Mouse (Mus musculus) inflammation-experienced regulatory T-cells, adult 6 months (primary cell): Measurements from ENCODE around the gene Olfr644. TPM values are rescaled to one million over a fixed set of nuclear protein-coding genes. Genes with fewer than 3 reads are reported as not detected.

Experiments used
- ATAC-seq: one replicate; pipeline ENCODE4 v1.8.0; 2017
- polyA plus RNA-seq, 3 experiments: library from polyadenylated mRNA; unstranded; fragments of 100-300 nt; shearing (Covaris generic); gene quantifications; one replicate each; pipeline ENCODE4 v1.2.1; 2017

The Olfr644 gene
- polyA plus RNA-seq: not detected

DNA sequence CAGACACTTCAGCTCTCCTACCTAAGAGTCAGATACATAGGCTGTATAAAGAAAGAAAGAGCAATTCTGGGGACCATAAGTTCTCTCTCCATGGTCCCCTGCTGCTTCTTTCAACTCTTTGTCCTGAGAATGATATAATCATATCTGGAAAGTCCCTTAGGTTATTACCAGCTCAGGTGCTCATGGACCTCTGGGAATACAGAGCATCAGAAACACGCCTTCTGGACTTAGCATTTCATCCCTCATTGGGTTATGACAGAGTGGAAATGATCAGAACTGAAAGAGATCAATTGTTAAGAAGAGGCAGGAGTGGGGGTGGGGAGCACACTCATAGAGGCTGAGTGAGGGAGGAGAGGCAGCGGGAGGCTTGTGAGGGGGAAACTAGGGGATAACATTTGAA, at the start of gene Olfr644:
TSS of gene Olfr644 (minus strand) at position 101 of the 400 bp plus-strand sequence.
- no peak for ATAC-seq

DNA sequence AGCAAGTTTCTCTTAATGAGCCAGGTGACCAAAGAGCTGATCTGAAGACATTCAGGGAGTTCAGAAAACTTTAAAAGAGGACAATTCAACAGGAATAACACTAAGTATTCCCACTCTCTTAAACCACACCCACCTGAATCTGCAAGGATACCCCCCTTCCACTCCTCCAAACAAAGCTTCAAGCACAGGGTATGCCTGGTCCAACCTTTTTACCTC, 33.0 kb upstream of the Olfr644 start, which contains the start of gene Olfr646:
TSS of gene Olfr646 (plus strand) at position 117 of the 216 bp plus-strand sequence.
- ATAC-seq: no peak

DNA sequence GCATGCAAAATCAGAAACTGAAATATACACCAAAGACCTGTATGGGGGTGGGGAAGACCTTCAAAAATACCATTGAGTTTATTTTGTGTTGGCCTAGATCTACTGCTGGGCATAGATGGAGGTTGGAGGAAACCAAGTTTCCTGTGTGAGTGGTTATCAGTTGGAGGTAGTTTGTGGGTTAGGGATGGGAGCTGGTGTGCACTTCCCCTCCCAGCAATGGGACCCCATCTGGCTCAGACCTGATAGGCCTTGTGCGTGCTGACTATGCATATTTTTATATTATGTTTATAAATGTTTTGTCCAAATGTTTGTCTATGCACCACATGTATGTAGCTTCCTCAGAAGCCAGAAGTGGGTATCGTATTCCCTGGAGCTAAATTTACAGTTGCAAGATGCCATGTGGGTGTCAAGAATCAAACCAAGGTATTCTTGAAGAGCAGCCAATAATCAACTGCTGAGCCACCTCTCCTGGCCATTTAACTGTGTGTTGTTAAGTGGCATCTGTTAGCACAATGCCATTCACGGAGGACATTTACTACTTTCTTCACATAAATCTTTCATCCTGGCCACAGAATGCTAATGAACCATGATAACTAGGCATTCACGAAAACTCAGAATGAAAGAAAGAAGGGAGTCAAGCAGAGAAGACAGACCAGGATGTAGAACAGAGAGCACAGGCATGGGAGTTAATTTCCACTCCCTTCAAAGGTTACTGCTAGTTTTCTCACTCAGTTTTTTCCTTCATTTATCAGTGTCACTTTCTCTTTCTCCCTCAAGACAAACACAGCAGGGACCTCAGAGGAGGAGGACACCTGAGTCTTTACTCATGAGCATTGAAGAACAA, 32.5 kb upstream of the Olfr644 start:
- no peak for ATAC-seq

- no peak for ATAC-seq
Measured at GRCm38 (mm10) chr7:104085365-104085764, 13.7 kb upstream of the Olfr644 start, which contains the start of gene Olfr645. Olfr645 (minus strand) TSS chr7:104085465.

DNA sequence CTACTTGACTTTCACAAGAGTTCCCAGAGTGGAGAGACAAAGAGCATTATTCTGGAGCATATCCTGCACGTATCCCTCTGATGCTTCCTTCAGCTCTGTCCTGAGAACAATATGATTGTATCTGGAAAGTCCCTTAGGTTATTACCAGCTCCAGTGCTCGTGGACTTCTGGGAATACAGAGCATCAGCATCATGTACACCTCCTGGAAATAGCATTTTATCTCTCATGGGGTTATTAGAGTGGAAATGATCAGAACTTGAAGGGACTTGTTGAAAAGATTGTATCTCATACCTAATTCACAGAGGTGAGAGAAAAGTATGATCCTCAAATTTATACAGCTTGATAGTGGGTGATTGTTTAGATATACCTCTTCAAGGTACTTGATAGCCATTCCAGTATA, 10.3 kb downstream of the Olfr644 start, which contains the start of gene 4930516K23Rik:
TSS of gene 4930516K23Rik (minus strand) at position 101 of the 400 bp plus-strand sequence.
- ATAC-seq: no peak

DNA sequence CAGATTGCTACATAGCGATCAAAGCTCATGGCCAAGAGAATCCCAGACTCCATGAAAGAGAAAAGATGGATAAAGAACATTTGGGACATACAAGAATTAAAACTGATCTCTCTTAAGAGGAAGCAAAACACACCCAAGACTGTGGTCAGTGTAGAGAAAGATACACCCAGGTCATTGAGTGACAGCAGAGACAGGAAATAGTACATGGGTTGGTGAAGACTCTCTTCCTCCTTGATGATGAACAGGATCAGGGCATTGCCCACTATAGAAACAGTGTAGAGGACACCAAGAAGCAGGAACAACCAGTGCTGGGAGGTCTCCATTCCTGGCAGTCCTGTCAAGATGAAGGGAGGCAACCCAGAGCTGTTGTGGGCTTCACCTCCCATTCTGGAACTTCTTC, 12.5 kb downstream of the Olfr644 start:
- ATAC-seq: no peak

GRCm38 (mm10) chr7:104052566-104052965, 19.1 kb downstream of the Olfr644 start, which contains the start of gene Olfr642:
Olfr642 (minus strand) TSS chr7:104052666.
- ATAC-seq: no peak

- ATAC-seq: no peak
Measured at GRCm38 (mm10) chr7:104050745-104051144, 20.9 kb downstream of the Olfr644 start.

GRCm38 (mm10) chr7:104035145-104035544, 36.5 kb downstream of the Olfr644 start, which contains the start of gene Olfr641:
Olfr641 (plus strand) TSS chr7:104035445.
- ATAC-seq: no peak

- no peak for ATAC-seq
Measured at GRCm38 (mm10) chr7:104026978-104027377, 44.7 kb downstream of the Olfr644 start.

- no peak for ATAC-seq
Measured at GRCm38 (mm10) chr7:104025473-104025872, 46.2 kb downstream of the Olfr644 start, which contains the start of gene Olfr640. Olfr640 (minus strand) TSS chr7:104025573.

- no peak for ATAC-seq
Measured at GRCm38 (mm10) chr7:104021651-104022050, 50.0 kb downstream of the Olfr644 start.

GRCm38 (mm10) chr7:104018953-104019352, 52.7 kb downstream of the Olfr644 start:
- ATAC-seq: no peak

DNA sequence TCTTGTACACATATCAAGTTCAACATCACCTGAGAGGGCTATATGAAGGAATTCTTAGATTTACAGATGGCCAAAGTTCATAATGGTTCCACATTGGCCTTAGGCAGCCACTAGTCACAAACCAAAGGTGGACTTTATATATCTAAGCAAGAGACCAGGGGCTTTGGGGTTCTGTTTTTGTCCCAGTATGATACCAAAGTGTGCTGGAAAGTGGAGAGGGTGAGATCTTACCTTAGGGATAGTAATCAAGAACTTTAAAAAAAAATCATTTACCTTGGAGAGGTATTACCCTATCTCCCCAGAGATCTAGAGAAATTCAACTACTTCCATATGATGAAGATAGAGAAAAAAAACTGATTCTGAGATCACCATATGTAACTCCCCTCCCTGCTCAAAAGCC, 54.5 kb downstream of the Olfr644 start, which contains the start of gene Olfr639:
TSS of gene Olfr639 (minus strand) at position 101 of the 400 bp plus-strand sequence.
- no peak for ATAC-seq

Other genes starting within 250 kb of the Olfr644 start
- gene Hbb-bs, start 243.8 kb downstream of the Olfr644 start, polyA plus RNA-seq: 10 to 100 TPM in 2 of 3 experiments, 1 to 10 TPM in 1; 9.8 to 22.5 (median 18.1) TPM
- not detected for gene Hbb-bh2, start 231.3 kb downstream of the Olfr644 start, polyA plus RNA-seq
- not detected for gene Hbb-bh1, start 228.7 kb downstream of the Olfr644 start, polyA plus RNA-seq
- not detected for gene Hbb-y, start 218.7 kb downstream of the Olfr644 start, polyA plus RNA-seq
- gene Olfr66, start 185.6 kb downstream of the Olfr644 start, polyA plus RNA-seq: not detected
- gene Olfr64, start 177.4 kb downstream of the Olfr644 start, polyA plus RNA-seq: not detected
- gene Olfr65, start 168.4 kb downstream of the Olfr644 start, polyA plus RNA-seq: not detected
- gene Olfr631, start 143.0 kb downstream of the Olfr644 start, polyA plus RNA-seq: not detected
- not detected for gene Olfr632, start 137.5 kb downstream of the Olfr644 start, polyA plus RNA-seq
- not detected for gene Olfr633, start 127.4 kb downstream of the Olfr644 start, polyA plus RNA-seq
- gene Olfr635, start 100.7 kb downstream of the Olfr644 start, polyA plus RNA-seq: under 1 TPM in 1 of 3 experiments, not detected in 2; 0.07 TPM
- gene Olfr638, start 73.1 kb downstream of the Olfr644 start, polyA plus RNA-seq: not detected
- not detected for gene Olfr639, start 54.6 kb downstream of the Olfr644 start, polyA plus RNA-seq
- not detected for gene Olfr640, start 46.3 kb downstream of the Olfr644 start, polyA plus RNA-seq
- gene Olfr641, start 36.4 kb downstream of the Olfr644 start, polyA plus RNA-seq: not detected
- gene Olfr642, start 19.2 kb downstream of the Olfr644 start, polyA plus RNA-seq: not detected
- gene 4930516K23Rik, start 10.4 kb downstream of the Olfr644 start, polyA plus RNA-seq: not detected
- gene Olfr645, start 13.6 kb upstream of the Olfr644 start, polyA plus RNA-seq: not detected
- not detected for gene Olfr646, start 33.0 kb upstream of the Olfr644 start, polyA plus RNA-seq
- not detected for gene Ubqln5, start 58.0 kb upstream of the Olfr644 start, polyA plus RNA-seq
- not detected for gene Olfr643, start 65.5 kb upstream of the Olfr644 start, polyA plus RNA-seq
- gene Ubqln3, start 71.4 kb upstream of the Olfr644 start, polyA plus RNA-seq: not detected
- gene Ubqlnl, start 78.7 kb upstream of the Olfr644 start, polyA plus RNA-seq: not detected
- gene Olfm5, start 93.0 kb upstream of the Olfr644 start, polyA plus RNA-seq: not detected
- under 1 TPM; 0.20 to 0.50 (median 0.25) TPM for gene Olfr648, start 111.5 kb upstream of the Olfr644 start, polyA plus RNA-seq
- gene Olfr649, start 124.1 kb upstream of the Olfr644 start, polyA plus RNA-seq: not detected
- gene Trim6, start 146.9 kb upstream of the Olfr644 start, polyA plus RNA-seq: 1 to 10 TPM in 2 of 3 experiments, not detected in 1; 1.4 to 2.2 TPM
- 10 to 100 TPM; 50.1 to 60.0 (median 60.0) TPM for gene Trim34a, start 172.6 kb upstream of the Olfr644 start, polyA plus RNA-seq
- gene Trim5, start 216.2 kb upstream of the Olfr644 start, polyA plus RNA-seq: 10 to 100 TPM; 24.5 to 43.4 (median 41.7) TPM
- 100 to 1,000 TPM; 110 to 206 (median 165) TPM for gene Trim12a, start 243.6 kb upstream of the Olfr644 start, polyA plus RNA-seq